Mouse (Mus musculus) limb, embryonic 11.5 days (tissue): ENCODE results near the gene Itprid1. TPM values are rescaled to one million over a fixed set of nuclear protein-coding genes. Genes with fewer than 3 reads are reported as not detected.

Experiments
- ATAC-seq: fragments of 200-750 bp; cut with Nextera tagmentation; 2 replicates; pipeline ENCODE4 v1.8.0; 2017; ENCODE audit warnings: low read depth; ENCODE audit not compliant: insufficient number of reproducible peaks, low FRiP score, low TSS enrichment
- DNase-seq: peaks from one replicate; pipeline ENCODE4 v3.0.0-alpha.2; 2015; ENCODE audit warnings: low spot score
- H3K27ac ChIP-seq: fragments of 300-500 bp; sonication (generic); replicated peaks from 2 replicates; pipeline ENCODE4 v1.5.1; 2014; ENCODE audit warnings: low read depth, mild to moderate bottlenecking, low read length
- H3K27me3 ChIP-seq: fragments of 300-500 bp; sonication (generic); 2 replicates; pipeline ENCODE4 v1.6.1; 2014; ENCODE audit warnings: mild to moderate bottlenecking, low read length, mixed read lengths; ENCODE audit not compliant: control insufficient read depth, insufficient read depth
- H3K36me3 ChIP-seq: fragments of 300-500 bp; sonication (generic); 2 replicates; pipeline ENCODE4 v1.6.1; 2014; ENCODE audit warnings: mild to moderate bottlenecking, low read length, moderate library complexity, mixed read lengths; ENCODE audit not compliant: control insufficient read depth, insufficient read depth
- H3K4me1 ChIP-seq: fragments of 300-500 bp; sonication (generic); 2 replicates; pipeline ENCODE4 v1.6.1; 2014; ENCODE audit warnings: low read length, mixed read lengths; ENCODE audit not compliant: control insufficient read depth, insufficient read depth
- H3K4me2 ChIP-seq: fragments of 300-500 bp; sonication (generic); 2 replicates; pipeline ENCODE4 v1.6.1; 2014; ENCODE audit warnings: low read depth, mild to moderate bottlenecking, moderate library complexity; ENCODE audit not compliant: severe bottlenecking
- H3K4me3 ChIP-seq: fragments of 300-500 bp; sonication (generic); 2 replicates; pipeline ENCODE4 v1.5.1; 2014; ENCODE audit warnings: low read depth, low read length
- H3K9ac ChIP-seq: fragments of 300-500 bp; sonication (generic); 2 replicates; pipeline ENCODE4 v1.6.1; 2014; ENCODE audit warnings: mild to moderate bottlenecking, low read length
- H3K9me3 ChIP-seq: fragments of 300-500 bp; sonication (generic); 2 replicates; pipeline ENCODE4 v1.6.1; 2016; ENCODE audit warnings: low read length; ENCODE audit not compliant: control insufficient read depth
- WGBS: fragments of 180-500 bp; shearing (Covaris S2); extraction: QIAGEN DNeasy Blood & Tissue Kit; methylation state at CpG from one replicate; pipeline ENCODE4 v1.1.7; 2014; 5-methylcytosine and 5-hydroxymethylcytosine counted together
- polyA plus RNA-seq: library from polyadenylated mRNA; unstranded; fragments of >200 nt; fragmentation: Nextera tagmentation; extraction: Ambion mirVana; gene quantifications from 2 replicates; pipeline ENCODE4 v1.2.1, GENCODE M21; 2014

The Itprid1 gene
- polyA plus RNA-seq, 1 experiment from 2014 or later = not detected

GRCm38 (mm10) chr6:55852589-55852988 is 15.9 kb downstream of the Itprid1 start:
- no peaks in the 10 kb centered on the region for H3K36me3 ChIP-seq
- no peaks in the 10 kb centered on the region for H3K27me3 ChIP-seq
- no peak overlapping the region for H3K27ac ChIP-seq
- ATAC-seq (no peak), DNase-seq (no peak)
- H3K9ac ChIP-seq = no peak overlapping the region
- H3K9me3 ChIP-seq = no peaks in the 10 kb centered on the region
- H3K4me1 ChIP-seq = no peaks in the 10 kb centered on the region
- no peak overlapping the region for H3K4me3 ChIP-seq
- H3K4me2 ChIP-seq = no peak overlapping the region

- Histone ChIP-seq H3K27me3 (no peaks in the 10 kb centered on the region), H3K4me1 (no peaks in the 10 kb centered on the region), H3K9me3 (no peaks in the 10 kb centered on the region), H3K4me2 (no peak overlapping the region), H3K9ac (no peak overlapping the region), H3K4me3 (no peak overlapping the region), H3K36me3 (no peaks in the 10 kb centered on the region), H3K27ac (no peak overlapping the region)
- DNase-seq = no peak
- 94% methylated on average over 4 of the region's 4 CpGs for WGBS
- ATAC-seq = no peak
Measured at GRCm38 (mm10) chr6:55856085-55856484, 19.4 kb downstream of the Itprid1 start.

DNA sequence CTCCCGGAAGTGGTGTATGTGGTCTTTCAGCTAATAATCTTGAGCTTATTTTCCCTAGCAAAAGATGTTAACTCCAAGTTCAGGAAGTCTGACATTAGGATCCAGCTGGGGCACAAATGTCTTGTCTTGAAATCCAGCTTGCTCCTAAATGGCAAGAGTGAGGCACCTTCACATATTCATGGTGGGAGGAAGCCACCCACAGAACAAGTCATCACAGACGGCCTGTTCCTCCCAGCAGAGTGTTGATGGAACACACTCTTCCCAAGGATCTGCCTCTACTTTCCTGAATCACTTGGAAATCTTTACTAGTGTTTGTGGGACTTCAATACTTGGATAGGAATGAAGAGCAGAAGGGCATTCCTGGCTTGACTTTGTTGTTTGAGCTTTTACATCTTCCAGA is 28.5 kb downstream of the Itprid1 start:
- 79% methylated on average over 2 of the region's 2 CpGs for WGBS
- no peak for DNase-seq
- Histone ChIP-seq H3K27me3 (no peaks in the 10 kb centered on the region), H3K4me2 (no peak overlapping the region), H3K36me3 (no peaks in the 10 kb centered on the region), H3K4me3 (no peak overlapping the region), H3K4me1 (no peaks in the 10 kb centered on the region), H3K9me3 (no peaks in the 10 kb centered on the region), H3K27ac (no peak overlapping the region), H3K9ac (no peak overlapping the region)
- no peak for ATAC-seq

DNA sequence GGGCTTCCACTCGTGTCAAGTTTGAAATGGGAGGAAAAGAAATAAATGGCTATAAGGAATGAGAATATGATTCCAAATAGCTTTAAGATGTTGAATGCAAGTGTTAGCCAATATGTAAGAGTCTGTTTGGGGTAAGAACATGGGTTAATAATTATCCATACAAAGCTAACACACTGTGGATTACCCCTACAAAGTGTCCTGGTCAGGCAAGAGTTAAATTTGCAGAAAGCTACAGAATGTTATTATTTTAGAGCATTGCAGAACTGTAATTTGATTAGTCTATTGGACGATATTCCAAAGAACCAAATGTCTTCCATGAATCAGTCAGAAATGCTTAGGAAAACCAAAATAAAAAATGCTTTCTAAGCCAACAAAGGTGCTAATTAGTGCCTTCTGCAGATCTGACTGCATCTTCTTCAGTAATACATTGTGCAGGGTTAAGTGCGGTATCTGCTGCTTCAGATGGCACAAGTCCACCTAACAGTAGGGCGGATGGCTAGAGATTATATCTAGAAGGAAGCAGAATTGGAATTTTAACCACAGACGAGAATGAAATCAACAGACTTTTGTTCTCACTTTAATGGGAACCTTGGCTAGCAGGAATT is 42.8 kb downstream of the Itprid1 start:
- 47% methylated on average over 5 of the region's 5 CpGs for WGBS
- Histone ChIP-seq H3K4me1 (peaks cover 2% of the 10 kb centered on the region; the same call in 1 of the 2 replicates), H3K27ac (no peak overlapping the region), H3K4me2 (no peak overlapping the region), H3K4me3 (no peak overlapping the region), H3K27me3 (no peaks in the 10 kb centered on the region), H3K36me3 (no peaks in the 10 kb centered on the region), H3K9me3 (no peaks in the 10 kb centered on the region), H3K9ac (no peak overlapping the region)
- DNase-seq (no peak), ATAC-seq (no peak)

GRCm38 (mm10) chr6:55880886-55881285 is 44.2 kb downstream of the Itprid1 start:
- Histone ChIP-seq H3K4me3 (no peak overlapping the region), H3K27ac (no peak overlapping the region), H3K27me3 (no peaks in the 10 kb centered on the region), H3K4me1 (peaks cover 2% of the 10 kb centered on the region; the same call in 1 of the 2 replicates), H3K4me2 (no peak overlapping the region), H3K9ac (no peak overlapping the region), H3K36me3 (no peaks in the 10 kb centered on the region), H3K9me3 (no peaks in the 10 kb centered on the region)
- WGBS = 23% methylated on average over 3 of the region's 3 CpGs
- DNase-seq (no peak), ATAC-seq (no peak)

DNA sequence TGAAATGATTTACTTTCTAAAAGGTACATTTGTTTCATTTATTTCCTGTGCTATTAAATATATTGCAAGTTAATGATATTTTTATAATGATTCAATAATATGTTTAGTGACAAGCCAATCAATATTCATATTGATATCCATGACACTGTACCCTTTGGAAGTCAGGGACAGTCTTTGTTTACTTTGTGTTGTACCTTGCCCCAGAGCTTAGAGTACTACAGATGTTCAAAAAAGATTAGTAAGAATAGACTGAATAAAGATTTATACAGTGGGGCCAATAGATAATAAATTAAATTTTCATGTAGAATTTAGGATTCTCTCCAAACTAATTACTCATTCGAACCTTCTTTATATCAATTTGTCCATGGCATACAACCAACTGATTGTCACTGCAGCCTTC is 50.9 kb downstream of the Itprid1 start:
- Histone ChIP-seq H3K27me3 (no peaks in the 10 kb centered on the region), H3K9me3 (no peaks in the 10 kb centered on the region), H3K36me3 (no peaks in the 10 kb centered on the region), H3K27ac (no peak overlapping the region), H3K4me3 (no peak overlapping the region), H3K9ac (no peak overlapping the region), H3K4me1 (no peaks in the 10 kb centered on the region), H3K4me2 (no peak overlapping the region)
- DNase-seq = no peak
- no peak for ATAC-seq
- WGBS = 84% methylated on average over 1 of the region's 1 CpGs

DNA sequence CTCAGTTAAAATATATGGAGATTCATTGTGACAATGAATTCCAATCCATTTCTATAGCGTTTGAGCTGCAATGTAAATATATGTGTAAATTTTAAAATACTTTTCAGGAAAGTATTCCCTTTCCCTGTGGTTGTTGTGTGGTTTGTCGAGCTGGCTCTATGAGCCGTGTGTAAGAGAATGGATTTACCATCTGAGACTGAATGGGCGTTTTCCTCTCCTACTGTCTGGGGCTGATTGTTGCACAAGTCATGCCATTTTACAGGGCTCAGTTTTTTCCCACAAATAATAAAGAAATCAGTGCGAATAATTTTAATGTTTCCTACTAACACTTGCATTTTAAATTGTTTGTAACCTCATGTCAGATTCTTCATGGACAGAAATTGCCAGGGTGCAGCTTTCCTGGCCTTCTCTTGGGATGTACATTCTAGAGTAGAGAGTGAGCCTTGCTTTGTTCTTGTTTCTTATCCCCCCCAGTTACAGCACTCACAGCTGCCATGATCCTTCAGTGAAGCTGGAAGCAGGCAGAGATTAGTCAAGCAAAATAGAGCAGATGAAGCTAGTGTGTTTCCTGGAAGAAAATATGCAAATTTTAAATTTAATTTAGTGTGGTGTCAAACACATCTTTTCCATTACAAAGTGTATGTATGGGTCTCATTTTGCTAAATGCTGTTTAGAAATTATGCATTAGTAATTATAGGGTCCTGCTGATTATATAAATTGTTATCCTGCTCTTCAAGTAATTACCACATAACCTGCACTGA is 65.1 kb downstream of the Itprid1 start:
- H3K27ac ChIP-seq = no peak overlapping the region
- H3K27me3 ChIP-seq = no peaks in the 10 kb centered on the region
- no peaks in the 10 kb centered on the region for H3K9me3 ChIP-seq
- ATAC-seq (no peak), DNase-seq (no peak)
- H3K4me3 ChIP-seq = no peak overlapping the region
- H3K4me1 ChIP-seq = no peaks in the 10 kb centered on the region
- H3K4me2 ChIP-seq = no peak overlapping the region
- WGBS = 86% methylated on average over 5 of the region's 5 CpGs
- H3K9ac ChIP-seq = no peak overlapping the region
- no peaks in the 10 kb centered on the region for H3K36me3 ChIP-seq

DNA sequence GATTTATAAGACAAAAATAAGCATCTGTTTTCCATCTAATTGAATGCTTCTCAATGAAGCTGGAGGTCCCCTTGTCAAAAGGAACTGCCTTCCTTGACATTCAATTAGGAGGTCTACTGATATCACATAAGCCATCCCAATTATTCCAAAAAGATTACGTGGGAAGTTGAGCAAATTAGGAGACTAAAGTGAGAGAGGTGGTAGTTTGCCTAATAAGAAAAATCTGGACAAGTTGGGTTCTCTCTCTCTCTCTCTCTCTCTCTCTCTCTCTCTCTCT is 65.6 kb downstream of the Itprid1 start:
- ATAC-seq (no peak), DNase-seq (no peak)
- H3K4me2 ChIP-seq = no peak overlapping the region
- H3K27me3 ChIP-seq = no peaks in the 10 kb centered on the region
- H3K27ac ChIP-seq = no peak overlapping the region
- WGBS = 26% methylated on average over 1 of the region's 1 CpGs
- no peaks in the 10 kb centered on the region for H3K9me3 ChIP-seq
- H3K9ac ChIP-seq = no peak overlapping the region
- no peaks in the 10 kb centered on the region for H3K4me1 ChIP-seq
- H3K36me3 ChIP-seq = no peaks in the 10 kb centered on the region
- H3K4me3 ChIP-seq = no peak overlapping the region

- ATAC-seq (no peak), DNase-seq (no peak)
- Histone ChIP-seq H3K27ac (no peak overlapping the region), H3K9me3 (no peaks in the 10 kb centered on the region), H3K4me1 (no peaks in the 10 kb centered on the region), H3K36me3 (no peaks in the 10 kb centered on the region), H3K9ac (no peak overlapping the region), H3K27me3 (no peaks in the 10 kb centered on the region), H3K4me3 (no peak overlapping the region), H3K4me2 (no peak overlapping the region)
- 83% methylated on average over 5 of the region's 5 CpGs for WGBS
Measured at GRCm38 (mm10) chr6:55919206-55919605, 82.5 kb downstream of the Itprid1 start.
